Mouse (Mus musculus): ENCODE results near the gene Mmel1. TPM values are rescaled to one million over a fixed set of nuclear protein-coding genes. Genes with fewer than 3 reads are reported as not detected.
A peak's percentile ranks its signal among the peaks of the same experiment; 100 is the strongest.

Mmel1 gene
- total RNA-seq, 2 experiments from 2014 or later, result not detected

- H3K27ac ChIP-seq, result no peak overlapping the region
- no peak for DNase-seq
- no peak for TF ChIP-seq CTCF (IDR thresholded peaks at IDR 0.05)
- H3K4me3 ChIP-seq, result no peak overlapping the region
- intact Hi-C loops (cut with DNase I), result no loop called here
Measured at GRCm38 (mm10) chr4:154854676-154855345, 14.6 kb upstream of the Mmel1 start.

GRCm38 (mm10) chr4:154855721-154856479 lies 13.5 kb upstream of the Mmel1 start:
- peak; percentile 85 for DNase-seq
- intact Hi-C loops (cut with DNase I), result no loop called here
- peak; percentile 62 for TF ChIP-seq CTCF (IDR thresholded peaks at IDR 0.05)
- H3K27ac ChIP-seq, result peak overlapping the region; percentile 63
- H3K4me3 ChIP-seq, result peak overlapping the region; percentile 69

DNA sequence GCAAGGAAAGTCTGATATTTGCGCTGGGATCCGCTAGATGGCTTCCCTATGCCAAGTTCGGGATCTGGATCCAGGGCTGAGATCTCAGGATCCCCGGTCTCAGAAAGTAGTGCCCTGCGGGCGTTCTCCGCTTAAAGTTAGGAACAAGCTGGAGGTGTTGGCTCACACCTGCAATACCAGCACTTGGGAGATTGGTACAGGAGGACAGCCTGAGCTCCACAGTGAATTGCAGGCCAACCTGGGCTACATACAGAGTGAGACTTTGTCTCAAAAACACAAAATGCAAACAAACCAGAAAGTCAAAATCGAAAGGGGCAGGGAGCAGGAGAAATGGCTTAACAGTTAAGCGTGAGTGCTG lies 12.9 kb upstream of the Mmel1 start:
- no peak for DNase-seq
- intact Hi-C loops (cut with DNase I), result no loop called here
- no peak for TF ChIP-seq CTCF (IDR thresholded peaks at IDR 0.05)
- Histone ChIP-seq H3K4me3 (peak overlapping the region; percentile 69), H3K27ac (peak overlapping the region; percentile 63; the same call in 1 of the 2 replicates)

GRCm38 (mm10) chr4:154856882-154857281 lies 12.5 kb upstream of the Mmel1 start:
- TF ChIP-seq CTCF (IDR thresholded peaks at IDR 0.05), result no peak; the same call in 1 of the 2 replicates
- intact Hi-C loops (cut with DNase I), result no loop called here
- no peak for DNase-seq
- Histone ChIP-seq H3K4me3 (peak overlapping the region; percentile 69), H3K27ac (no peak overlapping the region)

GRCm38 (mm10) chr4:154857366-154858240 lies 11.8 kb upstream of the Mmel1 start:
- no peak for DNase-seq
- no peak overlapping the region for H3K4me3 ChIP-seq
- intact Hi-C loops (cut with DNase I), result no loop called here
- no peak overlapping the region for H3K27ac ChIP-seq
- TF ChIP-seq CTCF (IDR thresholded peaks at IDR 0.05), result no peak

GRCm38 (mm10) chr4:154858601-154859000 lies 10.8 kb upstream of the Mmel1 start:
- intact Hi-C loops (cut with DNase I), result no loop called here
- no peak overlapping the region for H3K4me3 ChIP-seq
- DNase-seq, result no peak
- H3K27ac ChIP-seq, result no peak overlapping the region
- TF ChIP-seq CTCF (IDR thresholded peaks at IDR 0.05), result no peak

DNA sequence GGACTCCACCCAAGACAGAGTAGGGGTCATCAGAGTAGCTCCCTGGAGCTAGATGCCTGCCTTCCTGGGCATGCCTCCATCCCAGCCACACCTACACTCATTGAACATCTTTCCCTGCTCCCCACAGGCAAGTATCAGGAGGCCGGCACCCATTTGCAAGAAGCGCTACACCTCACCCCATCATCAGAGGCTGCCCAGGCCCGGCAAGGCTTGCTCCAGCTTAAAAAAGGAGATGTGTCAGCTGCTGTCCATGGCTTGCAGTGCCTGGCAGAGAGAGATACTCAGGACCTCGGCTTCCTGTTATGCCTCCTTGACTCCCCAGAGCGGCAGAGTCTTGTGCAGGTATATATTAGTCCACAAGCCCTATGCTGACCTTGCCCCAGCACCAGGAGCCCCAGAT lies 7.4 kb upstream of the Mmel1 start:
- DNase-seq, result no peak
- H3K4me3 ChIP-seq, result no peak overlapping the region
- no peak for TF ChIP-seq CTCF (IDR thresholded peaks at IDR 0.05)
- H3K27ac ChIP-seq, result no peak overlapping the region
- intact Hi-C loops (cut with DNase I), result no loop called here

- Histone ChIP-seq H3K27ac (peak overlapping the region; percentile 20; the same call in 1 of the 2 replicates), H3K4me3 (no peak overlapping the region)
- intact Hi-C loops (cut with DNase I), result no loop called here
- no peak for DNase-seq
- TF ChIP-seq CTCF (IDR thresholded peaks at IDR 0.05), result no peak
Measured at GRCm38 (mm10) chr4:154863436-154863935, 5.9 kb upstream of the Mmel1 start.

DNA sequence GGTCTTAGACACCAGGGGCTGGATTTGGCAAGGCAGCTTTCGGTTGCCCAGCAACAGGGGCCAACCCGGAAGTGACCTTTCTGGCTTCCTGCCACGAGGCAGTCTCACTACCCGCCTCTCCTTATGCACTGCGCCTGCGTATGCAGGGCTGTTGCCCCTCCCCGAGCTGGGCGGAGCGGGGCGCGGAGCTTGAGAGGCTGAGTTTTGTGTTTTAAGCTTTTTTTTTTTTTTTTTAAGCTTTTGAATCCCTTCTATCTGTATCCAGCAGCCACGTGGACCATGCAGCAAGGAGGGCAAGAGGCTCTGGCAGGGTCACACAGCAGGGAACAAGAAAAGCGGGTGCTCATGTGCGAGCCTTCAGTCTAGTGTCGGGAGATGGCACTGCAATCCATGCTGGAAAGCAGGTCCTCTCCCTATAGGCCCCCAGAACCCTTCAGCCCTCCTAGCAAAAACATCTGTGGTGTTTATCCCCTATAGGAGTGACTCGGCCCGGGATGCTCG lies 5.1 kb upstream of the Mmel1 start:
- intact Hi-C loops (cut with DNase I), result no loop called here
- Histone ChIP-seq H3K27ac (peak overlapping the region; percentile 64), H3K4me3 (peak overlapping the region; percentile 73)
- peak; percentile 93 for DNase-seq
- peak; percentile 47 for TF ChIP-seq CTCF (IDR thresholded peaks at IDR 0.05)

- no peak for TF ChIP-seq CTCF (IDR thresholded peaks at IDR 0.05)
- H3K27ac ChIP-seq, result no peak overlapping the region
- DNase-seq, result no peak
- intact Hi-C loops (cut with DNase I), result no loop called here
- H3K4me3 ChIP-seq, result no peak overlapping the region
Measured at GRCm38 (mm10) chr4:154864961-154865760, 4.2 kb upstream of the Mmel1 start.

DNA sequence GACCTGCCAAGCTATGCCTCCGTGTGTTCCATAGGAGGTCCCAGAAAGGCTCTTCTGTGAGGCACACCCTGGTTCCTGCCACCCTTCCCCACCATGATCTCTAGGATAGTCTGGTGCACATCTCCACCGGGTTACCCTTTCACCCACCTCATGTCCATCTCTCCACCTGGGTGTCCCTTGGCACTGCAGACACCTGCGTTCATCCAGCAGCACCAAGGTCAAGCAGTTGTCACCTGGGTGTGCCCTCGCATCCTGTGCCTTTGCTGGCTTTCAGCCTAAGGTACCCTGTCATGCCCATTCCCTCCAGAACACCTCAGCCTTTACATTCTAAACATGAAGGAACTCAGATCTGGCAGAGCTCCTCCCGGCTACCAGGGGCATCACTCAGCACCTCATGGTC lies 3.0 kb upstream of the Mmel1 start:
- DNase-seq, result no peak
- TF ChIP-seq CTCF (IDR thresholded peaks at IDR 0.05), result no peak
- Histone ChIP-seq H3K27ac (no peak overlapping the region), H3K4me3 (no peak overlapping the region)
- intact Hi-C loops (cut with DNase I), result no loop called here

DNA sequence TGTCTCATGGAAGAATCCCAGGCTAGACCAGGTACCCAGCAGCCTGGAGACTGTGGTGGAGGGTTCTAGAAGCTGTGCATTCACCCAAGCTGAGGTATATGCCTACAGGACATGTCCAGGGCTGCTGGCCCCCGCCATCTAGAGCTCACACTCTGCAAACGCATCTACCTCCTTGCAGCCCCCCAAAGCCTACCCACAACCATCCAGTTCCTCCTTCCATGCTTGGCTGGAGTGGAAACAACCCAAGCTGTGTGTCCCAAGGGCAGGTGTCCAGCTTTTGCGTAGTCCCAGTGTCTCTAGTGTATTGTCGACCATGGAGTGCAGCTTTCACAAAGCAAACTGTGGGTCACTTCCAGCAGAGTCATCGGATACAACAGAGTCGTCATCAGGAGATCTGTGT lies 2.1 kb upstream of the Mmel1 start:
- Histone ChIP-seq H3K4me3 (no peak overlapping the region), H3K27ac (no peak overlapping the region)
- no peak for TF ChIP-seq CTCF (IDR thresholded peaks at IDR 0.05)
- intact Hi-C loops (cut with DNase I), result no loop called here
- no peak for DNase-seq
